Mouse (Mus musculus) E14TG2a.4 (cell line): Measurements from ENCODE around the gene Ank2.

Experiments
- CTCF ChIP-seq: conservative IDR thresholded peaks from 2 replicates; pipeline ENCODE4 v1.5.1; 2014; ENCODE audit warnings: low read length
- NANOG ChIP-seq: IDR thresholded peaks from 2 replicates; pipeline ENCODE4 v1.6.1; 2014; ENCODE audit warnings: borderline replicate concordance, low read length, mixed read lengths
- POU5F1 ChIP-seq: IDR thresholded peaks from 2 replicates; pipeline ENCODE4 v1.6.1; 2014; ENCODE audit warnings: low read length, borderline replicate concordance

- no peak for TF ChIP-seq CTCF
- no peak for TF ChIP-seq POU5F1
- no peak for TF ChIP-seq NANOG
These were observed 131.7 kb downstream of the Ank2 start for GRCm38 (mm10) chr3:127367450-127367849.
